Mouse (Mus musculus): Measurements from ENCODE around the gene Snapin. TPM values are rescaled to one million over a fixed set of nuclear protein-coding genes. Genes with fewer than 3 reads are reported as not detected.
A peak's percentile ranks its signal among the peaks of the same experiment; 100 is the strongest.

Snapin gene
- 21.2 and 22.9 TPM in 2 replicates for polyA plus RNA-seq (2015; fragmentation: Nextera tagmentation; extraction: Ambion mirVana)

- H3K27me3 ChIP-seq = no peaks in the 10 kb centered on the region
- peaks cover 21% of the 10 kb centered on the region for H3K4me1 ChIP-seq (replicated peaks)
- H3K36me3 ChIP-seq = peaks cover 52% of the 10 kb centered on the region
- H3K9ac ChIP-seq = peak within 1 kb of the TSS; percentile 83
- ATAC-seq (ENCODE audit: low read depth) (peak; percentile 99), DNase-seq (peak; percentile 95)
- H3K4me3 ChIP-seq (replicated peaks) = peak within 1 kb of the TSS; percentile 84
- H3K4me2 ChIP-seq = peak within 1 kb of the TSS; percentile 72
- H3K27ac ChIP-seq = peak within 1 kb of the TSS; percentile 72
- WGBS (ENCODE audit: insufficient replicate concordance) = under 1% methylated on average over 37 of the region's 37 CpGs
- no peaks in the 10 kb centered on the region for H3K9me3 ChIP-seq (replicated peaks)
These were observed at the start of gene Snapin for GRCm38 (mm10) chr3:90490696-90491256. Gene Snapin, minus strand, starts transcription at chr3:90491033.

- WGBS (ENCODE audit: insufficient replicate concordance) = 54% methylated on average over 5 of the region's 5 CpGs
- ATAC-seq (ENCODE audit: low read depth) = no peak; the same call in 1 of the 2 replicates
These were observed 47.1 kb upstream of the Snapin start for GRCm38 (mm10) chr3:90537905-90538296.

GRCm38 (mm10) chr3:90537141-90537904 is 46.5 kb upstream of the Snapin start, which contains the start of gene S100a16:
Gene S100a16, plus strand, starts transcription at chr3:90537254.
- no peak within 1 kb of the TSS; the same call in 1 of the 2 replicates for H3K27ac ChIP-seq
- no peaks in the 10 kb centered on the region for H3K27me3 ChIP-seq
- no peaks in the 10 kb centered on the region for H3K4me1 ChIP-seq (replicated peaks)
- H3K4me2 ChIP-seq = peak within 1 kb of the TSS; percentile 46
- H3K36me3 ChIP-seq = no peaks in the 10 kb centered on the region
- DNase-seq (no peak), ATAC-seq (ENCODE audit: low read depth) (peak; percentile 73)
- H3K9me3 ChIP-seq (replicated peaks) = no peaks in the 10 kb centered on the region
- H3K4me3 ChIP-seq (replicated peaks) = peak within 1 kb of the TSS; percentile 36
- peak within 1 kb of the TSS; percentile 33; the same call in 1 of the 2 replicates for H3K9ac ChIP-seq
- WGBS (ENCODE audit: insufficient replicate concordance) = 45% methylated on average over 10 of the region's 10 CpGs

More at GRCm38 (mm10) chr3:90537905-90538296, 47.1 kb upstream of the Snapin start:
- Histone ChIP-seq H3K4me2 (peak overlapping the region; percentile 46), H3K27me3 (no peaks in the 10 kb centered on the region), H3K9me3 (replicated peaks) (no peaks in the 10 kb centered on the region), H3K4me3 (replicated peaks) (peak overlapping the region; percentile 36), H3K9ac (peak overlapping the region; percentile 33; the same call in 1 of the 2 replicates), H3K4me1 (replicated peaks) (no peaks in the 10 kb centered on the region), H3K36me3 (no peaks in the 10 kb centered on the region), H3K27ac (no peak overlapping the region)
- DNase-seq = no peak

GRCm38 (mm10) chr3:90535446-90535845 is 44.6 kb upstream of the Snapin start:
- ATAC-seq (ENCODE audit: low read depth) (no peak), DNase-seq (no peak)
- Histone ChIP-seq H3K36me3 (no peaks in the 10 kb centered on the region), H3K4me1 (replicated peaks) (no peaks in the 10 kb centered on the region), H3K27ac (no peak overlapping the region), H3K4me3 (replicated peaks) (no peak overlapping the region), H3K27me3 (no peaks in the 10 kb centered on the region), H3K9me3 (replicated peaks) (no peaks in the 10 kb centered on the region), H3K9ac (no peak overlapping the region), H3K4me2 (no peak overlapping the region)
- 29% methylated on average over 1 of the region's 1 CpGs for WGBS (ENCODE audit: insufficient replicate concordance)

- Histone ChIP-seq H3K4me1 (replicated peaks) (no peaks in the 10 kb centered on the region), H3K4me2 (no peak overlapping the region), H3K9ac (no peak overlapping the region), H3K27ac (no peak overlapping the region), H3K9me3 (replicated peaks) (no peaks in the 10 kb centered on the region), H3K36me3 (no peaks in the 10 kb centered on the region), H3K27me3 (no peaks in the 10 kb centered on the region), H3K4me3 (replicated peaks) (no peak overlapping the region)
- ATAC-seq (ENCODE audit: low read depth) = no peak
- DNase-seq = no peak
- 56% methylated on average over 5 of the region's 5 CpGs for WGBS (ENCODE audit: insufficient replicate concordance)
These were observed 40.9 kb upstream of the Snapin start for GRCm38 (mm10) chr3:90531713-90532112.

GRCm38 (mm10) chr3:90527291-90527873 is 36.5 kb upstream of the Snapin start:
- no peak overlapping the region for H3K27ac ChIP-seq
- no peak for ATAC-seq (ENCODE audit: low read depth)
- no peaks in the 10 kb centered on the region for H3K9me3 ChIP-seq (replicated peaks)
- H3K4me1 ChIP-seq (replicated peaks) = no peaks in the 10 kb centered on the region
- H3K36me3 ChIP-seq = no peaks in the 10 kb centered on the region
- H3K4me2 ChIP-seq = no peak overlapping the region
- H3K27me3 ChIP-seq = no peaks in the 10 kb centered on the region
- 65% methylated on average over 7 of the region's 7 CpGs for WGBS (ENCODE audit: insufficient replicate concordance)
- no peak overlapping the region for H3K9ac ChIP-seq
- no peak overlapping the region for H3K4me3 ChIP-seq (replicated peaks)
- DNase-seq = no peak

- ATAC-seq (ENCODE audit: low read depth) = no peak
- Histone ChIP-seq H3K4me1 (replicated peaks) (no peaks in the 10 kb centered on the region), H3K4me2 (no peak within 1 kb of the TSS), H3K4me3 (replicated peaks) (no peak within 1 kb of the TSS), H3K27me3 (no peaks in the 10 kb centered on the region), H3K9ac (no peak within 1 kb of the TSS), H3K36me3 (no peaks in the 10 kb centered on the region), H3K9me3 (replicated peaks) (no peaks in the 10 kb centered on the region), H3K27ac (no peak within 1 kb of the TSS)
- no peak for DNase-seq
- 50% methylated on average over 5 of the region's 5 CpGs for WGBS (ENCODE audit: insufficient replicate concordance)
These were observed 35.7 kb upstream of the Snapin start, which contains the start of gene S100a14 for GRCm38 (mm10) chr3:90526580-90526979. Gene S100a14, plus strand, starts transcription at chr3:90526856.

GRCm38 (mm10) chr3:90526076-90526475 is 35.2 kb upstream of the Snapin start:
- no peaks in the 10 kb centered on the region for H3K9me3 ChIP-seq (replicated peaks)
- H3K27ac ChIP-seq = no peak overlapping the region
- H3K36me3 ChIP-seq = no peaks in the 10 kb centered on the region
- H3K27me3 ChIP-seq = no peaks in the 10 kb centered on the region
- H3K4me2 ChIP-seq = no peak overlapping the region
- H3K4me1 ChIP-seq (replicated peaks) = no peaks in the 10 kb centered on the region
- no peak overlapping the region for H3K9ac ChIP-seq
- ATAC-seq (ENCODE audit: low read depth) (no peak), DNase-seq (no peak)
- no peak overlapping the region for H3K4me3 ChIP-seq (replicated peaks)
- 56% methylated on average over 2 of the region's 2 CpGs for WGBS (ENCODE audit: insufficient replicate concordance)

- DNase-seq = no peak
- H3K9me3 ChIP-seq (replicated peaks) = no peaks in the 10 kb centered on the region
- ATAC-seq (ENCODE audit: low read depth) = no peak
- 42% methylated on average over 4 of the region's 4 CpGs for WGBS (ENCODE audit: insufficient replicate concordance)
- no peak overlapping the region for H3K4me2 ChIP-seq
- H3K9ac ChIP-seq = no peak overlapping the region
- H3K27me3 ChIP-seq = no peaks in the 10 kb centered on the region
- no peak overlapping the region for H3K4me3 ChIP-seq (replicated peaks)
- H3K36me3 ChIP-seq = no peaks in the 10 kb centered on the region
- no peaks in the 10 kb centered on the region for H3K4me1 ChIP-seq (replicated peaks)
- H3K27ac ChIP-seq = no peak overlapping the region
These were observed 34.6 kb upstream of the Snapin start for GRCm38 (mm10) chr3:90525421-90525820.

GRCm38 (mm10) chr3:90517711-90518110 is 26.9 kb upstream of the Snapin start:
- H3K4me2 ChIP-seq = no peak overlapping the region
- DNase-seq = no peak
- H3K27ac ChIP-seq = no peak overlapping the region
- ATAC-seq (ENCODE audit: low read depth) = no peak
- WGBS (ENCODE audit: insufficient replicate concordance) = 81% methylated on average over 4 of the region's 4 CpGs
- no peaks in the 10 kb centered on the region for H3K36me3 ChIP-seq
- H3K4me3 ChIP-seq (replicated peaks) = no peak overlapping the region
- H3K9ac ChIP-seq = no peak overlapping the region
- H3K27me3 ChIP-seq = peaks cover 8% of the 10 kb centered on the region; the same call in 1 of the 2 replicates
- no peaks in the 10 kb centered on the region for H3K9me3 ChIP-seq (replicated peaks)
- H3K4me1 ChIP-seq (replicated peaks) = peaks cover 29% of the 10 kb centered on the region

- H3K4me2 ChIP-seq = peak overlapping the region; percentile 92
- H3K36me3 ChIP-seq = no peaks in the 10 kb centered on the region
- peaks cover 8% of the 10 kb centered on the region; the same call in 1 of the 2 replicates for H3K27me3 ChIP-seq
- H3K9me3 ChIP-seq (replicated peaks) = no peaks in the 10 kb centered on the region
- no peak for ATAC-seq (ENCODE audit: low read depth)
- no peak for DNase-seq
- no peak overlapping the region for H3K4me3 ChIP-seq (replicated peaks)
- H3K27ac ChIP-seq = no peak overlapping the region
- peaks cover 29% of the 10 kb centered on the region for H3K4me1 ChIP-seq (replicated peaks)
- no peak overlapping the region for H3K9ac ChIP-seq
- 75% methylated on average over 4 of the region's 4 CpGs for WGBS (ENCODE audit: insufficient replicate concordance)
These were observed 25.0 kb upstream of the Snapin start for GRCm38 (mm10) chr3:90515789-90516188.

Measured in liver, embryonic 13.5 days (tissue).